Mouse (Mus musculus): ENCODE measurements at regions not wholly inside any gene's neighbourhood (a gene's known extent, or its start where the extent isn't known, plus 50 kb on each side); places are given as distances from the start of the nearest gene placed in this dataset.

GRCm38 (mm10) chr12:14063276-14063675 lies 88.6 kb downstream of the Fam84a start:
- no peak for TF ChIP-seq POLR2A (IDR thresholded peaks at IDR 0.05; ENCODE audit: extremely low read depth, insufficient read depth, low read length)
- TF ChIP-seq CTCF (IDR thresholded peaks at IDR 0.05; ENCODE audit: extremely low read depth, insufficient read depth, low read length), result no peak

Data from cortical plate, adult 2 months (tissue).